Mouse (Mus musculus): ENCODE results near the gene H6pd. TPM values are rescaled to one million over a fixed set of nuclear protein-coding genes. Genes with fewer than 3 reads are reported as not detected.

The H6pd gene
- total RNA-seq, 2 experiments from 2014 or later: 45.0 to 45.7 TPM

DNA sequence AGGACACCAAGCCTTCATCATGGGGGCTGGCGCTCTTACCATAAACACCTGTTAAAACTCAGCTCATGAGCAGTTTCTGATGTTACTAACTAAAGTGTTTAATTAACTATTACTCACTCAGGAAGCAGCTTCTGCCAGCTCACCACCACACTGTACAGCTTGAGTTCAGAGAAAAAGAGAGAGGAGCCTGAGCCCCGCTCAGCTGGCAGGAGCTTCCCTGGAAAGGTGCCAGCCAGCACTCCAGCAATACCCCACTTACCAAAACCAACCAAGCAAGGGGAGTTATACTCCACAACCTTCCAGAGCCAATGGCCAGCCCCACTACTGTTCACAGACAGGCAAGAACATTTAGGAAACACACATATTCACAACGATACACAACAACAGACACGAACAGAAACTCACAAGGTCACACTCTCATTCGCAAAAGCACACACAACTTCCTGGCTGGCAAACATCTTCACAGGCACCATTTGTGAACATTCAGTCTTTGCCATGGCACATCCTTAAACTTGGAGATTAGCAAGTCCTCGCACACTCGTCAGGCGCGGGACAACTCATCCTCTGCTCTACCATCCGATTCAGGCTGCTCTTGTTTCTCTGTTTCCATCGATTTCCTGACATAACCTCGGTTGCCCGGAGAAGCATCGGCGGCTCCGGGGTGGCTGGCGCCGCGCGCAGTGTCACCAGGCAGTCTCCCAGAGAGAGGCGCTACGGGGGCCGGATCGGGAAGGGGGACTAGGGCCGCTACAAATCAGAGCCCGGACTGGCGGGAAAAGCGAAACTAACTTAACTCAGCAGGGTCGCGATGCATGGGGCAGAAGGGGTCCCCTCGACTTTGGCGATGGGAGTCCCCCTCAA, 55.0 kb downstream of the H6pd start:
- peak; percentile 71 to 78 for DNase-seq
- intact Hi-C loops (cut with DNase I): loop anchor here (2.0 kb wide), 2 partner anchors 31 to 63 kb away; no protein-coding TSS in a partner anchor

GRCm38 (mm10) chr4:149952201-149952600, 56.6 kb downstream of the H6pd start:
- no peak for DNase-seq
- intact Hi-C loops (cut with DNase I): no loop called here

DNA sequence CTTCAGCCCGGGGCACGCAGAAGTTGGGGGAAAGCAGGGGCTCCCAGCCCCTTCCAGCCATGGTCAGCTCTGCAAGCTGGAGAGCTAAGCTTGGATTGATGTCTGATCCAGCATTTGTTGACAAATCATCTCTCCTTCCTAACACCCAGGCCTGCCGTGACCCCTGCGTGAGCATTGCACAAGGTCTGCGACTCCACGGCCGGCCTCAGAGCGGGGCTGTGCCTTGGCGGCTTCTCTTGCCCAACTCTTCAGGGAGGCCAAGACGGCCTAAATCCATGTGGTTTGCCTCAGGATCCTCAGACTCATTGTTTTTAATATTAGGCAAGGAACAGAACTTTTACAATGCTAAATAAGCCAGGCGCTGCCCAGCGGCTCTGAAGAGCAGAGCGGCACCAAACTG, 57.6 kb downstream of the H6pd start:
- DNase-seq: no peak
- intact Hi-C loops (cut with DNase I): no loop called here

GRCm38 (mm10) chr4:149949691-149950090, 59.1 kb downstream of the H6pd start:
- no peak for DNase-seq
- intact Hi-C loops (cut with DNase I): no loop called here

DNA sequence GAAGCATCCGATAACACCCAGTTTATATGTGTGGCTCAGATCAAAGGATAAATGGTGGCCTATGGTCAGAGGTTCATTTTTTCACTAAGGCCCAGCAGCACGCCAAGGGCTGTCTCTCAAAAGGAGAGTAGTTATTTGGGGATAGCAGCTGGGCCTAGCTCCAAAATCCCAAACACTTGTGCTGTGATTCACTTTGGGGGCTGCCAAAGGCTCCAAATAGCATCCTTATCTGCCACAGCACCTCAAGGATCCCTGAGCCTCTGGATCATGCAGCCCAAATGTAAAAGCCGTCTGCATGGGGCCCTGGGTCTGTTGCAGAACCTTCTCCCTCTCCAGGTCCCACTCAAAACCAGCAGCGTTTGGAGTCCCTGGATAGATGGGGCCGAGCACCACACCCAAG, 60.7 kb downstream of the H6pd start:
- DNase-seq: no peak
- intact Hi-C loops (cut with DNase I): no loop called here

DNA sequence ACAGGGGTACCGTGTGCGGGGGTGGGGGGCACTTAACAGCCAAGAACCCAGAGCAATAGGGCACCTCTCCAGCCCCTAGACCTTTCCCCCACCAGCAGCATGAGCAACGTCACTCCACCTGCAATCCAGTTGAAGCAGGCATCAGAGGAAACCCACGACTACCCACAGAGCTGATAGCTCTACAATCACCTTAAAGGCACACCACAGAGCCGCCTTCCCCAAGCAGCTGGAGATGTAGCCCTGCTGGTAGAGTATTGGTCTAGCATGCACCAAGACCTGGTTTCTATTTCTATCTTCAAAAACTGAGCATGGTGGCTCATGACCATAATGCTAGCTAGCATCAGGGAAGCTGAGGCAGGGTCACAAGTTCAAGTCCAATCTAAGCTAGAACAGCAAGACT, 61.4 kb downstream of the H6pd start:
- DNase-seq: no peak
- intact Hi-C loops (cut with DNase I): no loop called here

DNA sequence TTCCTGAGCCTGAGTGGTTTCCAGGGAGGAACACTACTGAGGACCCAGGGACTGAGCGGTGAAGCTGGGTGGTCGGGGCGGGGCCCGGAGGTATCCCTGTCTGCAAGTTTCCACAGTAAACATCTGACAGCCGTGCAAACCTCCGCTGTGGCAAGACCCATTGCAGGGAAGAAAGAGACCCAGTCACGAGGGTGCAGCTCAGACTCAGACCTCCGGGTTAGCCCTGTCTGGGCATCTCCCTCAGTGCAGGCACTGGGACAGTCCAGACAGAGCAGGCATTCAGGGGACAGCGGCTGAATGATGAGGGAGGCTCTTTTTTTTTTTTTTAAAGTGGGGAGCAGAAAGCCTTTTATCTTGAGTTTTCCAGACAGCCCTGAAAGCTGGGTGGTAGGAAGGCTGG, 63.6 kb downstream of the H6pd start:
- intact Hi-C loops (cut with DNase I): loop anchor here (2.0 kb wide), 1 partner anchor 56 kb away; no protein-coding TSS in a partner anchor
- DNase-seq: no peak

- DNase-seq: no peak
- intact Hi-C loops (cut with DNase I): loop anchor here (2.0 kb wide), 1 partner anchor 55 kb away; no protein-coding TSS in a partner anchor
These were observed 64.6 kb downstream of the H6pd start for GRCm38 (mm10) chr4:149944214-149944613.

GRCm38 (mm10) chr4:149942831-149943741, 65.7 kb downstream of the H6pd start:
- no peak for DNase-seq
- intact Hi-C loops (cut with DNase I): no loop called here

GRCm38 (mm10) chr4:149941067-149941755, 67.6 kb downstream of the H6pd start:
- intact Hi-C loops (cut with DNase I): no loop called here
- DNase-seq: no peak

GRCm38 (mm10) chr4:149938701-149939100, 70.1 kb downstream of the H6pd start:
- intact Hi-C loops (cut with DNase I): no loop called here

DNA sequence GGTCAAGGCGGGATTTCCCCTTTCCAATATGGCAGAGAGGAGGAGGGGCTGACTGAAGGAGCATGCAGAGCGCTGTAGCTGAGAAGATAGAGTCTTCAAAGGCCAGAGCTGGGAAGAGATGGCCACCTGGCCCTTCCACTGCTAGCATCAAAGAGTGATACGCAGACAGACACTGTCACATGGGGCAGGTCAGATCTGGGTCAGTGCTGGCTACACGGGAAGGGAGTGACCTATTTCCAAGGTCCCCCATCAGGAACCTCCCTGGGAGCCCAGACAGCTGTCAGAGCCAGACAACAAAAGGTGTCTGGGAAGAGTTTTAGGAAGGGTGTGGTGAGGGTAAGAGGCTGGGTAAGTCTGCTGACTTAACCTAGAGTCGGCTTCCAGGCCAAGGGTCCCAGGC, 71.9 kb downstream of the H6pd start:
- no peak for DNase-seq
- intact Hi-C loops (cut with DNase I): no loop called here

More at GRCm38 (mm10) chr4:149938701-149939100, 70.1 kb downstream of the H6pd start:
- DNase-seq: no peak

GRCm38 (mm10) chr4:149935470-149935869, 73.4 kb downstream of the H6pd start:
- DNase-seq: no peak
- intact Hi-C loops (cut with DNase I): no loop called here

GRCm38 (mm10) chr4:149933519-149934245, 75.1 kb downstream of the H6pd start:
- intact Hi-C loops (cut with DNase I): no loop called here
- no peak for DNase-seq

GRCm38 (mm10) chr4:149933025-149933424, 75.8 kb downstream of the H6pd start:
- DNase-seq: no peak
- intact Hi-C loops (cut with DNase I): no loop called here

GRCm38 (mm10) chr4:149932108-149932815, 76.6 kb downstream of the H6pd start:
- intact Hi-C loops (cut with DNase I): no loop called here
- no peak for DNase-seq

DNA sequence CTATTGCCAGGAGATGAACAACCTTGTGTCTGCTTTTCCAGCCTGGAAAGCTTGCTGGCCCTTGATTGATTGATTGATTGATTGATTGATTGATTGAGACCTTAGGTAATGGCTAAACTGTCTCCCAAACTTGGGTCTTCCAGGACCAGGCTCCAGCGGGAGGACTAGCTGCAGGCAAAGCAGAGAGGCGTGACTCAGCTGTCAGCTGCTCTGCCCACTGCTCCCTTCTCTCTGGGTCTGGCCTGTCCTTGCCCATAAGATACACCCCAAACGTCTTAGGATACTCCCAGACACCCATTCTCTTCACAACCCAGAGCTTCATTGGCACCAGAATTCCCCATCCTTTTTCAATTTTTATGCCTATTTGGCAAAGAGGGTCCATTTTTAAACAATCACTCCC, 78.1 kb downstream of the H6pd start:
- no peak for DNase-seq
- intact Hi-C loops (cut with DNase I): no loop called here
